Mouse (Mus musculus) neural tube, embryonic 11.5 days (tissue): ENCODE results near the gene Fbxo3. TPM values are rescaled to one million over a fixed set of nuclear protein-coding genes. Genes with fewer than 3 reads are reported as not detected.

Experiments
- ATAC-seq: fragments of 200-750 bp; cut with Nextera tagmentation; 2 replicates; pipeline ENCODE4 v1.8.0; 2017; ENCODE audit warnings: moderate number of reproducible peaks, mild to moderate bottlenecking, moderate TSS enrichment, moderate library complexity; ENCODE audit not compliant: insufficient read depth, low FRiP score, low TSS enrichment
- DNase-seq: peaks from one replicate; pipeline ENCODE4 v3.0.0-alpha.2; 2015; ENCODE audit warnings: low spot score
- H3K27ac ChIP-seq: fragments of 300-500 bp; sonication (generic); 2 replicates; pipeline ENCODE4 v1.5.1; 2014; ENCODE audit warnings: low read depth, mild to moderate bottlenecking, low read length
- H3K27me3 ChIP-seq: fragments of 300-500 bp; sonication (generic); 2 replicates; pipeline ENCODE4 v1.6.1; 2014; ENCODE audit warnings: mild to moderate bottlenecking, low read length, mixed read lengths; ENCODE audit not compliant: control insufficient read depth, insufficient read depth
- H3K36me3 ChIP-seq: fragments of 300-500 bp; sonication (generic); 2 replicates; pipeline ENCODE4 v1.6.1; 2014; ENCODE audit warnings: mild to moderate bottlenecking, low read length, moderate library complexity, mixed read lengths; ENCODE audit not compliant: control insufficient read depth, insufficient read depth
- H3K4me1 ChIP-seq: fragments of 300-500 bp; sonication (generic); 2 replicates; pipeline ENCODE4 v1.6.1; 2014; ENCODE audit warnings: low read length, mixed read lengths; ENCODE audit not compliant: control insufficient read depth, insufficient read depth
- H3K4me2 ChIP-seq: fragments of 300-500 bp; sonication (generic); 2 replicates; pipeline ENCODE4 v1.6.1; 2014; ENCODE audit warnings: low read depth, mild to moderate bottlenecking, moderate library complexity
- H3K4me3 ChIP-seq: fragments of 300-500 bp; sonication (generic); 2 replicates; pipeline ENCODE4 v1.5.1; 2014; ENCODE audit warnings: low read depth, low read length
- H3K9ac ChIP-seq: fragments of 300-500 bp; sonication (generic); 2 replicates; pipeline ENCODE4 v1.6.1; 2014; ENCODE audit warnings: mild to moderate bottlenecking, low read length
- H3K9me3 ChIP-seq: fragments of 300-500 bp; sonication (generic); 2 replicates; pipeline ENCODE4 v1.6.1; 2016; ENCODE audit warnings: low read length; ENCODE audit not compliant: control insufficient read depth
- WGBS: fragments of 180-500 bp; shearing (Covaris S2); extraction: QIAGEN DNeasy Blood & Tissue Kit; methylation state at CpG from one replicate; pipeline ENCODE4 v1.1.7; 2014; 5-methylcytosine and 5-hydroxymethylcytosine counted together
- polyA plus RNA-seq: library from polyadenylated mRNA; unstranded; fragments of >200 nt; fragmentation: Nextera tagmentation; extraction: Ambion mirVana; gene quantifications from 2 replicates; pipeline ENCODE4 v1.2.1, GENCODE M21; 2014

Gene Fbxo3
- polyA plus RNA-seq, 1 experiment from 2014 or later: 57.7 TPM

GRCm38 (mm10) chr2:104030381-104030780 lies 2.9 kb downstream of the Fbxo3 start:
- Histone ChIP-seq H3K4me2 (no peak overlapping the region), H3K27ac (no peak overlapping the region), H3K4me3 (no peak overlapping the region), H3K9me3 (no peaks in the 10 kb centered on the region), H3K9ac (no peak overlapping the region), H3K4me1 (no peaks in the 10 kb centered on the region), H3K36me3 (no peaks in the 10 kb centered on the region; the same call in 1 of the 2 replicates), H3K27me3 (no peaks in the 10 kb centered on the region)
- DNase-seq (no peak), ATAC-seq (no peak)
- 84% methylated on average over 3 of the region's 3 CpGs for WGBS

- WGBS: 95% methylated on average over 3 of the region's 3 CpGs
- no peaks in the 10 kb centered on the region for H3K4me1 ChIP-seq
- DNase-seq (no peak), ATAC-seq (no peak)
- no peaks in the 10 kb centered on the region for H3K27me3 ChIP-seq
- no peaks in the 10 kb centered on the region; the same call in 1 of the 2 replicates for H3K36me3 ChIP-seq
- no peak overlapping the region for H3K4me3 ChIP-seq
- no peak overlapping the region for H3K4me2 ChIP-seq
- no peaks in the 10 kb centered on the region for H3K9me3 ChIP-seq
- H3K27ac ChIP-seq: no peak overlapping the region
- H3K9ac ChIP-seq: no peak overlapping the region
Measured at GRCm38 (mm10) chr2:104032056-104032455, 4.5 kb downstream of the Fbxo3 start.

GRCm38 (mm10) chr2:104034832-104035472 lies 7.4 kb downstream of the Fbxo3 start:
- Histone ChIP-seq H3K4me3 (no peak overlapping the region), H3K9me3 (no peaks in the 10 kb centered on the region), H3K9ac (no peak overlapping the region), H3K36me3 (no peaks in the 10 kb centered on the region; the same call in 1 of the 2 replicates), H3K4me1 (no peaks in the 10 kb centered on the region), H3K27me3 (no peaks in the 10 kb centered on the region), H3K4me2 (no peak overlapping the region), H3K27ac (no peak overlapping the region)
- 30% methylated on average over 3 of the region's 3 CpGs for WGBS
- peak; percentile 79 for DNase-seq
- no peak for ATAC-seq

GRCm38 (mm10) chr2:104035595-104035994 lies 8.1 kb downstream of the Fbxo3 start:
- Histone ChIP-seq H3K9ac (no peak overlapping the region), H3K27ac (no peak overlapping the region), H3K4me2 (no peak overlapping the region), H3K36me3 (no peaks in the 10 kb centered on the region; the same call in 1 of the 2 replicates), H3K4me3 (no peak overlapping the region), H3K4me1 (no peaks in the 10 kb centered on the region), H3K27me3 (no peaks in the 10 kb centered on the region), H3K9me3 (no peaks in the 10 kb centered on the region)
- 90% methylated on average over 6 of the region's 6 CpGs for WGBS
- DNase-seq (no peak), ATAC-seq (no peak)

- WGBS: 76% methylated on average over 3 of the region's 3 CpGs
- DNase-seq (no peak), ATAC-seq (no peak)
- H3K36me3 ChIP-seq: no peaks in the 10 kb centered on the region; the same call in 1 of the 2 replicates
- H3K27ac ChIP-seq: no peak overlapping the region
- no peak overlapping the region for H3K4me2 ChIP-seq
- no peaks in the 10 kb centered on the region for H3K4me1 ChIP-seq
- no peaks in the 10 kb centered on the region for H3K27me3 ChIP-seq
- H3K9ac ChIP-seq: no peak overlapping the region
- no peaks in the 10 kb centered on the region for H3K9me3 ChIP-seq
- no peak overlapping the region for H3K4me3 ChIP-seq
Measured at GRCm38 (mm10) chr2:104036316-104036715, 8.8 kb downstream of the Fbxo3 start.

GRCm38 (mm10) chr2:104038236-104038635 lies 10.7 kb downstream of the Fbxo3 start:
- Histone ChIP-seq H3K4me1 (no peaks in the 10 kb centered on the region), H3K9ac (no peak overlapping the region), H3K4me2 (no peak overlapping the region), H3K36me3 (no peaks in the 10 kb centered on the region; the same call in 1 of the 2 replicates), H3K27me3 (no peaks in the 10 kb centered on the region), H3K9me3 (no peaks in the 10 kb centered on the region), H3K4me3 (no peak overlapping the region), H3K27ac (no peak overlapping the region)
- ATAC-seq (no peak), DNase-seq (no peak)
- 74% methylated on average over 2 of the region's 2 CpGs for WGBS

GRCm38 (mm10) chr2:104041632-104042031 lies 14.1 kb downstream of the Fbxo3 start:
- peaks cover 5% of the 10 kb centered on the region; the same call in 1 of the 2 replicates for H3K36me3 ChIP-seq
- H3K9me3 ChIP-seq: no peaks in the 10 kb centered on the region
- DNase-seq (no peak), ATAC-seq (no peak)
- H3K27ac ChIP-seq: no peak overlapping the region
- WGBS: 91% methylated on average over 5 of the region's 5 CpGs
- H3K4me2 ChIP-seq: no peak overlapping the region
- H3K27me3 ChIP-seq: no peaks in the 10 kb centered on the region
- no peak overlapping the region for H3K9ac ChIP-seq
- no peaks in the 10 kb centered on the region for H3K4me1 ChIP-seq
- H3K4me3 ChIP-seq: no peak overlapping the region

GRCm38 (mm10) chr2:104042766-104043165 lies 15.2 kb downstream of the Fbxo3 start:
- no peaks in the 10 kb centered on the region for H3K9me3 ChIP-seq
- no peak overlapping the region for H3K9ac ChIP-seq
- H3K27me3 ChIP-seq: no peaks in the 10 kb centered on the region
- H3K4me3 ChIP-seq: no peak overlapping the region
- ATAC-seq: no peak
- H3K4me1 ChIP-seq: no peaks in the 10 kb centered on the region
- no peak overlapping the region for H3K4me2 ChIP-seq
- no peak for DNase-seq
- 96% methylated on average over 15 of the region's 15 CpGs for WGBS
- peaks cover 5% of the 10 kb centered on the region; the same call in 1 of the 2 replicates for H3K36me3 ChIP-seq
- no peak overlapping the region for H3K27ac ChIP-seq
